Mouse (Mus musculus) liver, embryonic 14.5 days (tissue): ENCODE data around the gene Setd7.

ENCODE experiments used
- CTCF ChIP-seq: IDR thresholded peaks from 2 replicates; pipeline ENCODE4 v1.5.1; 2016; ENCODE audit warnings: antibody characterized with exemption, low read depth, control low read depth
- EP300 ChIP-seq: IDR thresholded peaks from 2 replicates; pipeline ENCODE4 v1.6.1; 2016; ENCODE audit warnings: antibody characterized with exemption, low read depth

DNA sequence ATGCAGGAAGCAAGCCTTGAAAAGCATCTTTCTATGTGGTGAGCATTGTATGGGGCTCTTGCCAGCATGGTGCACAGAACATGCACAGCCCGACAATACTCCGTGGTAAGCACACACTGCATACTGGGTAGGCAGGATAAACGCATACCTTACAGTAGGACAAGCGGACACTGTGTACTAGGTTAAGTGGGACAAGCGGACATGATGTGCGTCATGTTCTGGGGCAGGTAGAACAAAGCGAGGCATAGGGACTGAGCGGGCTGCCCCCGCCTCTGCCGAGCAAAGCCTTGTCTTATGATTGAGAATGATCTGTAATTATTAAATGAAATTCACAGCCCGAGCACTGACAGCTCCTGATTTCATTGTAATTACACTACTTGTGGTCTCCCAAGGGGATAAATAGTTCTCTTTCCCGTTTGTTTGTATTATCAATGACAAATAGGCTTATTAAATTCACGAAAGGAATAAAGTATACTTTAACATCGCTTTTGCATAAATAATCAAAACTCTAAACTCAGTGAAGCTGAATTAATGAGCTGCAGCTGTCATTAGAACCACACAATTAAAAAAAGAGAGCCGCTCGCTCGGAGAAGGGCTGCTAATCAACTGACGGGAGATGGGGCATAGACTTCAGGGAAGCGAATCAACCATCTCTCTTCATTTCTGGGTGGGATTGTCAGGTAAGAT lies 16.1 kb downstream of the Setd7 start:
- no peak for TF ChIP-seq CTCF
- no peak for TF ChIP-seq EP300
